Mouse (Mus musculus) embryonic facial prominence, embryonic 14.5 days (tissue): ENCODE data around the gene Hcar1. TPM values are rescaled to one million over a fixed set of nuclear protein-coding genes. Genes with fewer than 3 reads are reported as not detected.

ENCODE experiments used
- ATAC-seq: fragments of 200-750 bp; cut with Nextera tagmentation; 2 replicates; pipeline ENCODE4 v1.8.0; 2017; ENCODE audit warnings: low read depth, moderate number of reproducible peaks, moderate TSS enrichment
- DNase-seq: peaks from one replicate; pipeline ENCODE4 v3.0.0-alpha.2; 2015; ENCODE audit warnings: low spot score
- H3K27ac ChIP-seq: fragments of 300-500 bp; sonication (generic); replicated peaks from 2 replicates; pipeline ENCODE4 v1.5.1; 2014; ENCODE audit warnings: low read depth, mild to moderate bottlenecking, low read length, moderate library complexity
- H3K27me3 ChIP-seq: fragments of 300-500 bp; sonication (generic); replicated peaks from 2 replicates; pipeline ENCODE4 v1.6.1; 2014; ENCODE audit warnings: low read length; ENCODE audit not compliant: control insufficient read depth, insufficient read depth
- H3K36me3 ChIP-seq: fragments of 300-500 bp; sonication (generic); 2 replicates; pipeline ENCODE4 v1.6.1; 2014; ENCODE audit warnings: low read length, mixed read lengths; ENCODE audit not compliant: control insufficient read depth, insufficient read depth
- H3K4me1 ChIP-seq: fragments of 300-500 bp; sonication (generic); 2 replicates; pipeline ENCODE4 v1.6.1; 2014; ENCODE audit warnings: antibody characterized with exemption, low read length; ENCODE audit not compliant: control insufficient read depth, insufficient read depth
- H3K4me2 ChIP-seq: fragments of 300-500 bp; sonication (generic); 2 replicates; pipeline ENCODE4 v1.6.1; 2014; ENCODE audit warnings: low read depth, mild to moderate bottlenecking, low read length, moderate library complexity, mixed read lengths
- H3K4me3 ChIP-seq: fragments of 300-500 bp; sonication (generic); 2 replicates; pipeline ENCODE4 v1.5.1; 2014; ENCODE audit warnings: low read depth, mild to moderate bottlenecking, low read length
- H3K9ac ChIP-seq: fragments of 300-500 bp; sonication (generic); 2 replicates; pipeline ENCODE4 v1.6.1; 2014; ENCODE audit warnings: low read depth, mild to moderate bottlenecking, low read length, moderate library complexity, mixed read lengths
- H3K9me3 ChIP-seq: fragments of 300-500 bp; sonication (generic); 2 replicates; pipeline ENCODE4 v1.6.1; 2016; ENCODE audit warnings: low read length; ENCODE audit not compliant: control insufficient read depth
- WGBS: fragments of 180-500 bp; shearing (Covaris S2); extraction: QIAGEN DNeasy Blood & Tissue Kit; methylation state at CpG from one replicate; pipeline ENCODE4 v1.1.7; 2014; 5-methylcytosine and 5-hydroxymethylcytosine counted together
- polyA plus RNA-seq: library from polyadenylated mRNA; unstranded; fragments of >200 nt; fragmentation: Nextera tagmentation; extraction: Ambion mirVana; gene quantifications from 2 replicates; pipeline ENCODE4 v1.2.1, GENCODE M21; 2014

Gene Hcar1
- polyA plus RNA-seq = 1.2 and 2.3 TPM in 2 replicates

DNA sequence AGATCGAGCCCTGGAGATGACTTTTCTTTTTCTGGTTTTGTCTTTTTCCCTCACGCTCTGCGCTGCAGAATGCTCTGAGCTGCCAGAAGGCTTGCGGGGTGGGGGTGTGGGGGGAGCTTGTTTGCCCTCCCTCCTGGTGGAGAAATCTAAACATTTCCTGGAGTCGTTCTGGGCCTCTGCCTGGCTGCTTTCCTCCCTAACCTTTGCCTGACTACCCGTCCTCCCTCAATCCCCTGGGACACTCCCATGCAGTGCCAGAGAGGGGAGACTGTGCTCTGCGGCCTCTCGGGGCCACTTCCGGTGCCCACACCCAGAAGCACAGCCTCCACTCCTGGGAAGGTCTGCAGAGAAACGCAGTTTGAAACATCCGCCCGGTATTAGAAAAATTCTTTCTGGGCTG lies at the start of gene Hcar1:
Gene Hcar1 (minus strand): TSS at position 93 of the 400 bp plus-strand sequence.
- Histone ChIP-seq H3K27me3 (no peaks in the 10 kb centered on the region), H3K9ac (peak within 1 kb of the TSS; percentile 37), H3K4me1 (peaks cover 13% of the 10 kb centered on the region; the same call in 1 of the 2 replicates), H3K36me3 (no peaks in the 10 kb centered on the region), H3K4me3 (no peak within 1 kb of the TSS), H3K4me2 (peak within 1 kb of the TSS; percentile 46), H3K27ac (peak within 1 kb of the TSS; percentile 33; the same call in 1 of the 2 replicates), H3K9me3 (no peaks in the 10 kb centered on the region)
- ATAC-seq = no peak; the same call in 1 of the 2 replicates
- 34% methylated on average over 12 of the region's 12 CpGs for WGBS
- DNase-seq = peak; percentile 36

DNA sequence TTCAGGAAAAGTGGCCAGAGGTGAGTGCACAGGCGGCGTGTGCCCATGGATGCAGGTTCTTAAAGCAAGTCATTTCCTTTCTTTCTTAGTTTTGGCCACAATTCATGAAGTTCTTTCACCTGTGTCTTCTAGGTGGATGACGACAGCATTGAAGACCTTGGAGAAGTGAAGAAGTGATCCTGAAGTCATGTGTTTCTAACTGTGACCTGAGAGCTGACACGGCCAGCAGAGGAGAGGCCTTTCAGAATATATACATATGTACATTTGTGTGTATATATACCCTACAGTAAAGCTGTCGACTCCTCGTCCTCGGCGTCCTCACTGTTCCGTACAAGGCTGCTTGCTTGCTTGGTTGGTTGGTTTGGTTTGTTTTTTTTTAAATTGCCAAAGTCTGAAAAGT lies 47.3 kb upstream of the Hcar1 start, which contains the start of gene Gm43518:
Gene Gm43518 (plus strand): TSS at position 301 of the 400 bp plus-strand sequence.
- ATAC-seq = no peak
- 95% methylated on average over 9 of the region's 9 CpGs for WGBS
- Histone ChIP-seq H3K4me2 (no peak within 1 kb of the TSS), H3K27me3 (no peaks in the 10 kb centered on the region), H3K27ac (no peak within 1 kb of the TSS), H3K9me3 (no peaks in the 10 kb centered on the region), H3K36me3 (peaks cover 75% of the 10 kb centered on the region), H3K4me3 (no peak within 1 kb of the TSS), H3K4me1 (0 out of 2 replicates have a peak, but pooled peaks cover 3% of the 10 kb centered on the region), H3K9ac (no peak within 1 kb of the TSS)
- DNase-seq = no peak

DNA sequence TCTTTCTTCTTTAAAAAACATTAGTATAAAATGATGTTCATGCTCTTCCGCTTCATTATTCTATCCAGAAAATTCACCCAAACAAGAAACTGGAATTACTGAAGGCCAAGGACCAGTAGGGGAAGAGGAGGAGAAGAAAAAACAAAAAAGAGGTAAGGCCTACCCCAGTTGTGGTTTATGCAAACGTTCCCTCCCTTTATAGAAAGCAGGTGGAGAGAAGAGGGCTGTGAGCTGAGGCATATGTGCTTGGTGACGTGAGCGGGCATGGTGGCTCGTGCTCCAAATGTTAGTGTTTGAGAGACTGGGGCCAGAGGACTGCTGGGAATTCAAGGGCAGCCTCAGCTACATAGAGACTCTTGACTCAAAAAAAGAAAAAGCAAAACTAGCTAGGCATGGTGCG lies 42.3 kb upstream of the Hcar1 start:
- Histone ChIP-seq H3K9ac (no peak overlapping the region), H3K4me2 (no peak overlapping the region), H3K36me3 (peaks cover 94% of the 10 kb centered on the region), H3K4me1 (no peaks in the 10 kb centered on the region), H3K27me3 (no peaks in the 10 kb centered on the region), H3K9me3 (no peaks in the 10 kb centered on the region), H3K27ac (no peak overlapping the region), H3K4me3 (no peak overlapping the region)
- ATAC-seq (no peak), DNase-seq (no peak)
- 86% methylated on average over 6 of the region's 6 CpGs for WGBS

DNA sequence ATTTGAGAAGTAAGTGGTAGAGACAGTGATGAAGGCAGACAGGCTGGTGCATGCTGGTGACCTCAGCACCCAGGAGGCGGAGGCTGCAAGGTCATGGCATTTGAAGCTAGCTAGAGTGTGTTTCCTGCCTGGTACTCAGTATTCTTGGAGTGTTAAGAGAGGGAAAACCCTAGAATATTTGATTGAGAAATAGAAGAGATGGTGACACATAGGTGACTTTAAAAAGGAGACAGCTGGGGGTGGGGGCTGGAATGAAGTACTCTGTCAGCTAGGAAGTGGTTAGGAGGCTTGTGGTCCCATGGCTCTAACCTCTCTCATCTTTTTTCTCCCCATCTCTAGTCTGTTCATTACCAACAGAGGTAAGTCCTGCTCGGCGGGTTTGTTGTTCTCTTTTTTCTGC lies 35.0 kb upstream of the Hcar1 start:
- DNase-seq = no peak
- H3K4me1 ChIP-seq = no peaks in the 10 kb centered on the region
- no peak overlapping the region for H3K9ac ChIP-seq
- no peak overlapping the region for H3K27ac ChIP-seq
- H3K9me3 ChIP-seq = no peaks in the 10 kb centered on the region
- H3K27me3 ChIP-seq = no peaks in the 10 kb centered on the region
- peaks cover 81% of the 10 kb centered on the region for H3K36me3 ChIP-seq
- no peak overlapping the region for H3K4me2 ChIP-seq
- H3K4me3 ChIP-seq = no peak overlapping the region
- WGBS = 84% methylated on average over 3 of the region's 3 CpGs
- no peak for ATAC-seq

DNA sequence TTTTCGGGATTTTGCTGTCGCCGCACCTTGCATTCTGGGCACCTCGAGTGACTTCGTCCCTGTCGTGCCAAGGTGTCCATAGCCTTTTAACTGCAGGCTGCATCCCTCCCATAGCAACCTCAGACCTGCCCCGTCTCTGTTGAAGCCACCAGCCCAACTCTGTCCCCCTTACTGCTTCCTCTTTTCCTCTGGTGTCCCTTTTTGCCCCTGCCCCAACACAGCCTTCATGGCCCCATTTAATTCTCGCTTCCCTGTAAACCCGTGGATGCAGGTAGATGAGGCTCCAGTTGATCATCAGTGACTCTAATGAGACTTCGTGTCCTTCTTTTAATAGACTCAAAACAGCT lies 27.8 kb upstream of the Hcar1 start:
- ATAC-seq (no peak), DNase-seq (no peak)
- H3K4me2 ChIP-seq = peak overlapping the region; percentile 86
- peak overlapping the region; percentile 86 for H3K4me3 ChIP-seq
- H3K4me1 ChIP-seq = peaks cover 11% of the 10 kb centered on the region
- H3K36me3 ChIP-seq = peaks cover 44% of the 10 kb centered on the region
- peak overlapping the region; percentile 98 for H3K9ac ChIP-seq
- WGBS = 4% methylated on average over 10 of the region's 10 CpGs
- H3K27me3 ChIP-seq = no peaks in the 10 kb centered on the region
- no peaks in the 10 kb centered on the region for H3K9me3 ChIP-seq
- peak overlapping the region; percentile 81 for H3K27ac ChIP-seq

DNA sequence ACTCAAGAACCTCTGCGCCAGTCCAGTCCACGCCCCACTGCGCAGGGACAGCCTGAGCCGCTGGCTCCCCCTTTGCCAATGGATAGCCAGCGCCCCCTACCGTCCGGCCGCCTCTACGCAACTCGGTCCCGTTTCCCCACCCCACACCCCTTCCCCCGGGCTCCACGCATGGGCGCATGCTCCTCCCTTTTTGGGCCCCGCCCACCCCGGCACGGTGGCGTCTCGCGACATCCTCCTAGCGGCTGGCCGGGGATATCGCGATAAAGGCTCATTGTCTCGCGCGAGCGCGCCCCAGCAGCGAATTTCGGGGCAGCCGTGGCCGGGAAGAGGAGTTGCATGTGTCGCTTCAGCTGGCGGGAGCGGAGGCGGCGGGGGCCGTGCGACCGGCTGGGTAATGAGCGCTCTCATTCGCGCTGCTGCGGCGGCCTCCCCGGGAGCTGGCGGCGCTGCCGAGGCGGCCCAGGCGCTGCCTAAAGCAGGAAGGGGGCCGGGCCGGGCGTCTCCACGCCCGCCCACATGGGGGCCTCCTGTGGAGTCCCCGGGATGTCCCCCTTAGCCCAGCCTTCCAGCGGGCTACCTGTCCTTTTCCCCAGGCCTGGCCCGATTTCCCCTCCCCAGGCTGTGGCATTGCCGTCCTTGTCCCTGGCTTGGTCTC lies 27.3 kb upstream of the Hcar1 start, which contains the start of gene Denr:
Gene Denr (plus strand): TSS at position 200 of the 655 bp plus-strand sequence.
- H3K9me3 ChIP-seq = no peaks in the 10 kb centered on the region
- peaks cover 39% of the 10 kb centered on the region for H3K36me3 ChIP-seq
- peak within 1 kb of the TSS; percentile 98 for H3K9ac ChIP-seq
- H3K4me2 ChIP-seq = peak within 1 kb of the TSS; percentile 86
- H3K4me3 ChIP-seq = peak within 1 kb of the TSS; percentile 86
- DNase-seq = peak; percentile 97
- peak; percentile 95 for ATAC-seq
- no peaks in the 10 kb centered on the region for H3K27me3 ChIP-seq
- peaks cover 11% of the 10 kb centered on the region for H3K4me1 ChIP-seq
- peak within 1 kb of the TSS; percentile 81 for H3K27ac ChIP-seq
- WGBS = under 1% methylated on average over 14 of the region's 61 CpGs

DNA sequence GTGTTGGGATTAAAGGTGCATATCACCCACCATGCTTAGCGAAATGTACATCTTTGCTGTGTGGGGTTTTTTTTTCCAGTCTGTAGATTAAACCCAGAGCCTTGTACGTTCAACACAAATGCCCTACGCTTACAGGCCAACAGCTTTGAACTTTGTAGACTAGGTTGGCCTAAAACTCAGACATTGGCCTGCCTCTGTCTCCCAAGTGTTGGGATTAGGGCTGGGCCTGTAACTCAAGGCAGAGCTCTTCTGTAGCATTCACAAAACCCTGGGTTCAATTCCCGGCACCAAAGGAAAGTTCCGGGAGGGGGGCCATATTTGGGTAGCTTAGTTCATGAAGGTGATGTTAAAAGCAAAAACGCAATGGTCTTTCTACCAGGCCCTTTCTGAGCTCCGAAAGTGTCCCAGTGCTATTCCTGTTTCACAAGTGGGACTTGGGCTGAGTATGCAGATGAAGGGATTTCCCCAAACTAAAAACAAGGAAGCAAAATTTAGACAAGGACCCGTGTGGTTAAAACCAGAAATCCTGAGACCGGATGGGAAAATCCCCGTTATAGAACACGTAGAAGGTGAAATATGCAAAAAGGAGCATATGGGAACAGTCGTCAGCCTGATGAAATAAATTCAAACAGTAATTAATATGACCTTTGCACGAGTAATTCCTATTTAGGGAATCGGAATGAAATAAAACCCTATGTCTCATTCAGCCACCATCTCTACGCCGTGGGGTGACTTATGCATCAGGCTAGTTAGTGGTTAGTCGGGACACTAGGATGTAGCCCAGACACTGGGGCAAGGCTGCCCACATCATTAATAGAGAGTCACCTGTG lies 26.5 kb upstream of the Hcar1 start:
- WGBS = 65% methylated on average over 17 of the region's 17 CpGs
- Histone ChIP-seq H3K9ac (peak overlapping the region; percentile 45), H3K27me3 (no peaks in the 10 kb centered on the region), H3K27ac (no peak overlapping the region), H3K4me2 (peak overlapping the region; percentile 50), H3K4me3 (peak overlapping the region; percentile 86), H3K9me3 (no peaks in the 10 kb centered on the region), H3K4me1 (peaks cover 11% of the 10 kb centered on the region), H3K36me3 (peaks cover 31% of the 10 kb centered on the region)
- DNase-seq (no peak), ATAC-seq (no peak)

DNA sequence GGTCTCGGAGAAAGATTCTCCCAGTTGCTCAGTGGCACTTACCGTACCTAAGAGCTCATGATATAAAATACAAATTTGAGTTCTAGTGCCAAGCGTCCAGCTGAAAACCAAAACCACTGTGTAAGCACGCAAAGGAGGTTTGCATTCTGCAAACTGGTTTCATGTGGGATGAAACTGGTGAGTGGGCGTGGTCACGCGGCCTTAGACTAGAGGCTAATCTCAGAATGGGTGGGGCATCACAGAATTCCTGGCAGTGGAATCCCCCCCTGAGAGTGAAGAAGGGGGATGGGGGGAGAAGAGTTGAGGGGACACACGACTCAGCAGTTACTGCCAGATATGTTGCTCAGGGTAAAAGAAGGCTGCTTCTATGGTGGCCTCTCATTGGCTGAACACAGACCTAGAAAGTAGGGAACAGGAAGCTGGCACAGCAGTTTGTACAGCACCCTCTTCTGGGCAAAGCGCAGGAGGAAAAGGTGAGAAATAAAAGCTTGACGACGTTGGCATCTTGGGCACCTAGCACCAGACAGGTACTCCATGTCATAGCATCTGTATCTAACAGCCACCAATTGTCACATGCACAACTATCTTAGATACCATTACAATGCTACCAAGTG lies 24.3 kb upstream of the Hcar1 start:
- Histone ChIP-seq H3K4me2 (no peak overlapping the region), H3K4me3 (no peak overlapping the region), H3K9me3 (no peaks in the 10 kb centered on the region), H3K27me3 (no peaks in the 10 kb centered on the region), H3K9ac (no peak overlapping the region), H3K27ac (no peak overlapping the region), H3K4me1 (peaks cover 11% of the 10 kb centered on the region), H3K36me3 (peaks cover 9% of the 10 kb centered on the region)
- ATAC-seq (no peak), DNase-seq (no peak)
- 67% methylated on average over 11 of the region's 11 CpGs for WGBS
